Mouse (Mus musculus): ENCODE measurements at regions not wholly inside any gene's neighbourhood (a gene's known extent, or its start where the extent isn't known, plus 50 kb on each side); places are given as distances from the start of the nearest gene placed in this dataset.
A peak's percentile ranks its signal among the peaks of the same experiment; 100 is the strongest.

- Histone ChIP-seq H3K27ac (0 out of 2 replicates have a peak overlapping the region, but pooled peaks have one; percentile 1), H3K4me3 (no peak overlapping the region)
- no peak; the same call in 1 of the 2 replicates for TF ChIP-seq CTCF (IDR thresholded peaks at IDR 0.05)
- intact Hi-C loops (cut with DNase I) = no loop called here
- no peak for DNase-seq
Observed at GRCm38 (mm10) chr9:41587762-41588161, 426.3 kb upstream of the Ubash3b start.

DNA sequence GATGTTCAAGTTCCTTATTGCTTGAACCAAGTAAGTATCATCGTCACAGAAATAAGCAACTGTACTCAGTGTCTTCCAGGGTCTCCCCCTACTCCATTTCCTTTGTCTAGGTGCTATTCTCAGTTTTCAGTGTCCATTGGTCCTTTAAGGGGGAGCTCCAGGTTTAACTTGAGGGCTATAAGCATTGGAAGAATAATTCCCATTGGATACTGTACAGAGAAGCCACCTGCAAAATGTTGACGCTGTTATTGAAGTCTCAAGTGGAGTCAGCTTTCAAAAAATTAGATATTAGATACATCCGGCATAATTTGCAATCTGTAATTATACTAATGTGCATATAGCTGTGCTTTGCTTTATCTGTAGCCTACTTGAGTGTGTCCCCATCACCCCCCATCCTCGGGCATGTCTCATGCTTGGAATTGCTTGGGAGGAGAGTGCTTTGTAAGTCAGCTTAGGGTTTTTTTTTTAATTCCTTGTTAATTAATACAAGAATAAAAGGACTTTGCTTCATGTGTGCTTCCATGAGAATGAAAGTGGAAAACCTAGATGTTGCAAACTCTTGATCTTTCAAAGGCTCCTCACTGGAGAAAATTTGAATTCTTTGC lies 425.6 kb upstream of the Ubash3b start:
- intact Hi-C loops (cut with DNase I) = no loop called here
- TF ChIP-seq CTCF (IDR thresholded peaks at IDR 0.05) = no peak
- Histone ChIP-seq H3K4me3 (peak overlapping the region; percentile 25), H3K27ac (peak overlapping the region; percentile 86)
- no peak for DNase-seq

DNA sequence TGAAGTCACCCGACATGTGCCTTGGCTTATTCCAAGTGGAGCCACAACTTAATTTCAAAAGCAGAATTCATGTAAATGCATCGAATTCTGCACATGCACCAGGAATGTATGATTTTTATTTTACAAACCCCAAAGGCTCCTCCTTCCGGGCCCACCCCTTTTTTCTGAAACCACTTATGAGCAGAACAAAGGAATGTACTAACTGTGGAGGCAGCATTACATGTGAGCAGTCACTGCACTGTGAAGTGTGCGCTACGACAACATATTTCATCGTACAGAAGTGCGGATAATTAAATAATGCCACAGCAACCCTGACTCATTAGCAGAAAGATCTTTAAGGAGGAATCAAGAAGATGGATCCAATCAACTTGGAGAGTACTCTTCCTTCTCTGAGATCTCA lies 424.8 kb upstream of the Ubash3b start:
- peak overlapping the region; percentile 86 for H3K27ac ChIP-seq
- intact Hi-C loops (cut with DNase I) = no loop called here

DNA sequence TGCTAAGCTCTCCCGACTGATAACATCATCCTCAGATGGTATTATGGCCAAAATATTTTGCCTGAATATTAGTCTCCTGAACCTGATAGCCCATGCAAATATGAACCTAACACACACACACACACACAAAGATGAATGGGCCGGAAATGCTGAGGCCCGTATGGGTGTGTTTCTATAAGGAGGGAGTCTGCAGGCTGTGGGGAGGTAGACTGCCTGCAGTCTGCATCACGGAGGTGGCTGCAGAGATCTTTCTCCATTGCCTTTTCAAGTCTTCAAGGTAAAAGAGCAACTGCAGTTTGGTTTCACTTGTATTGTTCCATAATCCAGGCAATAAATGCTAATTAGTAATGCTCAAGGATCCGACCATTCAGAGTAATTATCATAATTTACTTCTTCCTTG lies 424.3 kb upstream of the Ubash3b start:
- intact Hi-C loops (cut with DNase I) = no loop called here
- DNase-seq = no peak
- no peak for TF ChIP-seq CTCF (IDR thresholded peaks at IDR 0.05)
- peak overlapping the region; percentile 86 for H3K27ac ChIP-seq
- peak overlapping the region; percentile 81 for H3K4me3 ChIP-seq

More for the DNA sequence above, 424.8 kb upstream of the Ubash3b start:
- TF ChIP-seq CTCF (IDR thresholded peaks at IDR 0.05) = no peak
- H3K4me3 ChIP-seq = peak overlapping the region; percentile 81
- no peak for DNase-seq

GRCm38 (mm10) chr9:41585012-41585411 lies 423.5 kb upstream of the Ubash3b start:
- no peak for TF ChIP-seq CTCF (IDR thresholded peaks at IDR 0.05)

GRCm38 (mm10) chr9:41583711-41584329 lies 422.3 kb upstream of the Ubash3b start:
- H3K27ac ChIP-seq = peak overlapping the region; percentile 86
- intact Hi-C loops (cut with DNase I) = no loop called here
- DNase-seq = no peak
- TF ChIP-seq CTCF (IDR thresholded peaks at IDR 0.05) = no peak
- peak overlapping the region; percentile 81 for H3K4me3 ChIP-seq

More at GRCm38 (mm10) chr9:41585012-41585411, 423.5 kb upstream of the Ubash3b start:
- intact Hi-C loops (cut with DNase I) = no loop called here
- DNase-seq = no peak
- peak overlapping the region; percentile 86 for H3K27ac ChIP-seq
- H3K4me3 ChIP-seq = peak overlapping the region; percentile 81

DNA sequence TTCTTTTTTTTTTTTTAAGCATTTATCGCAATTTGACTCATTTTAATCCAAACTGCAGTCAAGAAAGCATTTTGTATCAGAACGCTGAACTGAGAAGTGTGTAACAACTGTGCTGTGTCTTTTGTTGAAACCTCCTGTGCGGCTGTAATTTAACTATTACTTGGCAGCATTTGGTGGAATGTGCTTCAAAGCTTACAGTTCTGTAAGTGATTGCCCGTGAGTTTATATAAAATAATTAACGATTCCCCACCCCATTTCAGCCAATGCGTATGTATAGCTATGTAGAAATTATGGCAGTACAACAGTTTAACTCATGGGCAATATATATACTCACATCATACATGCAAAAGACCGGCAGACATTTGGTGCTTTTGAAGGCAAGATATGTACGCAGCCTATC lies 421.8 kb upstream of the Ubash3b start:
- no peak for DNase-seq
- intact Hi-C loops (cut with DNase I) = no loop called here
- Histone ChIP-seq H3K27ac (peak overlapping the region; percentile 86), H3K4me3 (peak overlapping the region; percentile 81)
- no peak for TF ChIP-seq CTCF (IDR thresholded peaks at IDR 0.05)

DNA sequence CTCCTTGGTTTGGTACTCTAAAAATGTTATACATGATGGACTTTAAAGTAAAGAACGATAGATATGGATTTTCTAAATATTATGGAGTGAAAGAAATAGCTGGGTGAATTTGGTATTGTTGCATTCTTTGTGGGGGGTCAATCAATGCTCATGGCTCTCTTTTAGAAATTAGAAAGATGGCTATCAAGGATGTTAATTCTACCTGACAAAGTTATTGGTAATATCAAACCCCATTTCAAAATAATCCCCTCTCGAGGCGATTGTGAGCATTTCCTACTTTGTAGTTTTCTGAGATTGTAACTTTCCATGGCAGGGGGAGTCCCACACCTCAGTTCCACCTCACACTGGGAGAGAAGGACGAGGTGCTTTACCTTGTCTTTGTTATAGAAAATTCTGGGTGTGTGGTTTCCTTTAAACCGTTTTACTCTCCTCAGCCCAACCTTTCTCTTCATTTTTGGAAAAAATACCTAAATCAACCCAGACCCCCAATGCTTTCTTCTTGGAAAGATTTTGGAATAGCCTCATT lies 421.3 kb upstream of the Ubash3b start:
- no peak for TF ChIP-seq CTCF (IDR thresholded peaks at IDR 0.05)
- Histone ChIP-seq H3K27ac (peak overlapping the region; percentile 86), H3K4me3 (peak overlapping the region; percentile 81)
- intact Hi-C loops (cut with DNase I) = no loop called here
- DNase-seq = no peak

- intact Hi-C loops (cut with DNase I) = no loop called here
Observed at GRCm38 (mm10) chr9:41582171-41582570, 420.7 kb upstream of the Ubash3b start.

GRCm38 (mm10) chr9:41581741-41582140 lies 420.2 kb upstream of the Ubash3b start:
- intact Hi-C loops (cut with DNase I) = no loop called here

More at GRCm38 (mm10) chr9:41582171-41582570, 420.7 kb upstream of the Ubash3b start:
- no peak for DNase-seq
- no peak for TF ChIP-seq CTCF (IDR thresholded peaks at IDR 0.05)
- peak overlapping the region; percentile 81 for H3K4me3 ChIP-seq
- peak overlapping the region; percentile 86 for H3K27ac ChIP-seq

DNA sequence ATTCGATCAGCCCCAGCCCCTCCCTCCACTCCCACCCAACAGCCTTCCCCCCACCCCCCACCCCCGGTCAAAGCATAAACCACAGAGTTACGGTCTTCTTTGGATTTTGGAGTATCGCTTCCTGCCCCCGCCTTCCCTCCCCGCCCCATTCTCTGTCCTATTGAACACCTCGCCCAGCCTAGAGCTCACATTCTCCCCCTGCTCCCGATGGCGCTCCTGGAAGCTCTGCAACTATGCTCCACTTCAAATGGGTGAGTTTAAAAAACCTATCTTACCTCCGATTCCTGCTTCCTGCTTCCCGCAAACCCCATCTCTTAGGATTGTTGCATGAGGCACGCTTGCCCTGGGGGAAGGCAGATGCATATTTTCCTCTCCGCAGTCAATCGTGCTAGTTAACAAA lies 419.7 kb upstream of the Ubash3b start:
- DNase-seq = peak; percentile 66
- peak overlapping the region; percentile 86 for H3K27ac ChIP-seq

More at GRCm38 (mm10) chr9:41581741-41582140, 420.2 kb upstream of the Ubash3b start:
- Histone ChIP-seq H3K27ac (peak overlapping the region; percentile 86), H3K4me3 (peak overlapping the region; percentile 81)
- no peak for DNase-seq
- no peak for TF ChIP-seq CTCF (IDR thresholded peaks at IDR 0.05)

GRCm38 (mm10) chr9:41580611-41581041 lies 419.1 kb upstream of the Ubash3b start:
- Histone ChIP-seq H3K4me3 (peak overlapping the region; percentile 81), H3K27ac (peak overlapping the region; percentile 86)
- DNase-seq = peak; percentile 69
- intact Hi-C loops (cut with DNase I) = loop anchor here (1.0 kb wide), 1 partner anchor 106 kb away; no protein-coding TSS in a partner anchor
- no peak for TF ChIP-seq CTCF (IDR thresholded peaks at IDR 0.05)

More for the DNA sequence above, 419.7 kb upstream of the Ubash3b start:
- no peak for TF ChIP-seq CTCF (IDR thresholded peaks at IDR 0.05)
- intact Hi-C loops (cut with DNase I) = no loop called here
- H3K4me3 ChIP-seq = peak overlapping the region; percentile 81

DNA sequence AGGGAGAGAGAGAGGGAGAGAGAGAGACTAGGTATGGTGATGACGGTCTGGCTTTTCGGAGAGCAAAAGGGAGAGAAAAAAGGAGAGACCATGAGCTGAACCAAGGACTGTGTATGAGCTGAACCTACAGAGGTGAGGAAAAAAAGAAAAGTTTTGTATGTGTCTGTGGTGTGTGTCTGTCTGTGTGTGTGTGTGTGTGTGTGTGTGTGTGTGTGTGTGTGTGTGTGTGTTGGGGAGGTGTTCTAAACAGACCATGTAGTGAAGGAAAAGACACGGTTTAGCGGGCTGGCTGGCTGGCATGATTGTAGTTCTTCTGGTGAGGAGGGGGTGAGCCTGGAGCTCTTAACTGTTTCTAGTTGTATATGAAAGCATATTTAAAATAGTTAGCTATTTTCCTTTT lies 418.6 kb upstream of the Ubash3b start:
- Histone ChIP-seq H3K27ac (peak overlapping the region; percentile 86), H3K4me3 (peak overlapping the region; percentile 81)
- DNase-seq = no peak
- no peak for TF ChIP-seq CTCF (IDR thresholded peaks at IDR 0.05)
- intact Hi-C loops (cut with DNase I) = loop anchor here (1.0 kb wide), 1 partner anchor 106 kb away; no protein-coding TSS in a partner anchor
